Mouse (Mus musculus) R1 (cell line): Measurements from ENCODE around the gene Arhgap19.

Source experiments
- DNase-seq: peaks from one replicate; pipeline ENCODE4 v3.0.0-alpha.2; 2018; ENCODE audit warnings: low read depth, low spot score

The Arhgap19 gene

DNA sequence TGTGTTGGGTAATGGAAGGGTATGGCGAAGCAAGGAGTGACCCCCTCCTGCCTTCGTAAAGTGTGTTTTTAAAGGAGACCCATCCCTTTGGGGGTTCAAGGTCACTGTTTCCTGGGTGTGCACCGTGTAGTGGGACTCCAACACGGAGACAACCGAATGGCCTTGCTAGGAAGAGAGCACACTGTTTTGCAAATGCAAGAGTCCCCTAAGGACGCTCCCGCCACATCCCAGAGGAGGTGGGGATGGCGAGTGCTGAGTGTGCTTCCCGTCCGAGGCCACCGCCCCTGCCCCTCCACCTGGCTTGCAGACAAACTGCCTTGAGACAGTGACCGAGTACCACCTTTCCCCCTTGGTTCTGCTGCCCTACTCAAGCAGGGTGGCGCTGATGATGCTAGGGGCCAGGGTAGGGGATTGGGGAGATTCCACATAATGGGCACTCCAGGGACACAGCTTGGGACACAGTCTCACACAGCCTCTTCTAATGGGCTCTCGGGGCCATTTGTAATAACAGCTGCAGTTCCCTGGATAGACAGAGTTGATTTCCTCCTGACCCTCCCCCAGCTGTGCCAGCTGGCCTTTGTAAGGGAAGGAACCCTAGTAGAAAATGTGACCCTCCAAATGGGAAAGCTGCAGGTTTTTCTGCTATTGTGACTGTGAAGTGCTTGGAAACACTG is 30.0 kb upstream of the Arhgap19 start:
- DNase-seq = peak; percentile 48

DNA sequence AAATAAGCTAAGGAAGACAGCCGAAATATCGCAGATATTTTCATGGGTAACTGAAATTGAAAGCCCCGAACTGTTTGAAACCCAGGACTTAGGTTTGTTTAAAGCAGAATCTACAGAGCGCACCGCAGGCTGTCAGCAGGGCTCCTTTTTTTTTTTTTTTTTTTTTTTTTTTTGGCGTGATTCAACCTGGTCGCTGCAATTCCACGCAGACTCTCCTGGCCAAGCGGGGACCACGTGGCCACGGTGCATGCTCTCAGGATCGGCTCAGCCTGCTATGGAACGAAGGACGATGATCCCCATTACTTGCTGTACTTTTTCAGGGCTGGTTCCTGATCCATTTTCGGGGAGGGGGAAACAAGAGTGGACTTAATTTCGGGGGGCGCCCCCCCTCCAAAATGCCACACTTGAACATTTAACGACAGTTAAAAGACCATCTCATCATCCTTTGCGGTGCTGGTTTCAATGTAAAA is 29.3 kb upstream of the Arhgap19 start:
- DNase-seq = peak; percentile 29

DNA sequence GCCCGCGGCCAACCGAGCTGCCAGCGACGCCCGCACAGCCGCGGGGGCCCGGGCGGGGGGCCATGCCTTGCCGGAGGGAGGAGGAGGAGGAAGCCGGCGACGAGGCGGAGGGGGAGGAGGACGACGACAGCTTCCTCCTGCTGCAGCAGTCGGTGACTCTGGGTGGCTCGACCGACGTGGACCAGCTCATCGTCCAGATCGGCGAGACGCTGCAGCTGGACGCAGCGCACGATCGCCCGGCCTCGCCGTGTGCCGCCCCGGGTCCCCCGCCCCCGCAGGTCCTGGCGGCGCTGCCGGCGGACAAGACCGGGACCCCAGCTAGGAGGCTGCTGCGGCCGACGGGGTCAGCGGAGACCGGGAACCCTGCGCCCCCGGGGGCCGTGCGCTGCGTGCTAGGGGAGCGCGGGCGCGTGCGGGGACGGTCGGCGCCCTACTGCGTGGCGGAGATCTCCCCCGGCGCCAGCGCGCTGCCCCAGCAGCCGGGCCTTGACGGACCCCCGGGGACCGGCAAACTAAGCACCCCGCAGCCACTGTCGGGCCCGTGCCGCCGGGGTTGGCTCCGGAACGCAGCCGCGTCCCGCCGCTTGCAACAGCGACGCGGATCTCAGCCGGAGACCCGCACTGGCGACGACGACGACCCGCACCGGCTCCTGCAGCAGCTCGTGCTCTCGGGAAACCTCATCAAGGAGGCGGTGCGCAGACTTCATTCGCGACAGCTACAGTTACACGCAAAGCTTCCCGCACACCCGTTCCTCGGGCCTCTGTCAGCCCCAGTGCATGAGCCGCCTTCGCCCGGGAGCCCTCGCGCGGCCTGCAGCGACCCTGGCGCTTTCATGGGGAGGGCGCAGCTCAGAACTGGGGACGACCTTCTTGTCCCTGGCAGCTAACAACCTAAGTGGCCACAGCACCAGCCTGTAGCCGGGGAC is 28.5 kb upstream of the Arhgap19 start:
- DNase-seq = peak; percentile 67

DNA sequence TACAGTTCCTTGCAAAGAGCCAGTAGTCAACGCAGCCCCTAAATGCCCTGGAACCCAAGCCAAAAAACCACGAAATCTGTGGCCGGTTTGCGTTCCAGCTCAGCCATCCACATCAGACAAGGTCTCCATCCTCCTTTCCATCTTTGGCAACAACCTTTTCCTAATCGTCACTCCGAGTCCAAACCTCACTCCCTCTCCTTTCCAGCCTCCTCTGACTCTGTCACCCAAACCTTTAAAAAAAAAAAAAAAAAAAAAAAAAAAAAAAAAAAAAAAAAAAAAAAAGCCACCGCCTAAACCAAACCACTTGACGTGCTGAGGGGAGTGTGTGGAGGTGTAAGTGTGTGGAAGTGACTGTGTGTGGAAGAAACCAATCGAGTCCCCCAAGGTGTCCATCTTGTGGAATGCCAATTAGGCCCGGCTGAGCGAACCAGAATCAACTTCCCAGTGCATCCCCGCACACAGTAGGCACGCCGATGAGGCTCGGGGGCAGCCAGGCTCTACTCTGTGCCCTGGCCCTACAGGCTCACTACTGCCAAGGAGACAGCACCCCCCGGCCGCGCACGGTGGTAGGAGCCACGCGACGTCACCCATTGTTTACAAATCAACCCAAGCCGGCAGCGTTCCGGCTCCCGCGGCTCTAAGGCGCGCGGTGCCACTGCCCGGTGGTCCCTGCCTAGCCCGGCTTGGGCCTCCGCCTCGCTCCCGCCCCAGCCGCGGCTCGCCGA is 27.7 kb upstream of the Arhgap19 start, which contains the start of gene Frat1:
Gene Frat1 (plus strand): TSS at position 590 of the 725 bp plus-strand sequence.
- DNase-seq = peak; percentile 95

DNA sequence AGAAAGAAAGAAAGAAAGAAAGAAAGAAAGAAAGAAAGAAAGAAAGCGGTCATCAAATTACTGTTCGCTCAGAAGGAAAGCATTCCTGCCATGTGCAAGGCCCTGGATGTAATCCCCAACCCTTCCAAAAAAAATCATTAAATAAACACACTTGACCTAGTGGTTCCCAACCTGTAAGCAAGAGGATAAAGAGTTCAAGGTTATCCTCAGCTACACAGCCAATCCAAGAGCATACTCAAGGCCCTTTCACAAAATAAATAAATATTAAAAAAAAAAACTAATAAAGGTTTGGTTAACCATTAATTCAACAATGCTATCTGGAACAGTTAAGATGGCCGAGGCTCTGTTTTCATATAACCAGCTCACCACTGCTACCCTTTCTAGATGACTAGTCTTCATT is 27.1 kb upstream of the Arhgap19 start:
- no peak for DNase-seq

DNA sequence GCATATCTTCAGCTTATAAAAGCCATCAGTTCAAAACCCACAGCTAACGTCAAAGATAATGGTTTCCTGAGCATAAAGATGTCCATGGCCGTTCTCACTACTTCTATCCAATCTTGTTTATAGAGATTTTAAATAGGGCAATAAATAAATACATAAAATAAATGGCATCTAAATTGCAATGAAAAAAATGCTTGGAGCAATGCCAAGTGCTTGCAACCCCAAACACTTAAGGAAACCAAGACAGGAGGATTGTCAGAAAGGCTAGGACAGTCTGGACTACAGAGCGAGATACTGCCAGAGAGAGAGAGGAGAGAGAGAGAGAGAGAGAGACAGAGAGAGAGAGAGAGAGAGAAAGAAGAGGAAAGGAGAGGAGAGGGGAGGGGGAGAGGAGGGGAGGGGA is 24.7 kb upstream of the Arhgap19 start:
- DNase-seq = no peak

DNA sequence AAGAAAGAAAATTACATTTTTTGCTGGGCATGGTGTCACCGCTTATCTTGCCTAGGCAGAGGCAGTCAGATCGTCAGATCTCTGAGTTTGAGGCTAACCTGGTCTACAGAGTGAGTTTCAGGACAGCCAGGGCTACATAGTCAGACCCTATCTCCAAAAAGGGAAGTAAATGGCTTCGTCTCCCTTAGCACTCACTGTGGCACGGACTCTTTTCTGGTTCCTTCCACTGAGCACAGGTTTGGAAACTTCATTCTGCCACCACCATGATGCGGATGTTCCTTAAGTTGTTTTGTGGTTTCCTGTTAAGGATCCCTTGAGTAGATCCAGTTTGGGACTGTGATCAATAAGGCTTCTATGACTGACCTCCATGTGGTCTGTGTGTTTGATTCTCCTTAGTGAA is 23.1 kb upstream of the Arhgap19 start:
- DNase-seq = no peak

DNA sequence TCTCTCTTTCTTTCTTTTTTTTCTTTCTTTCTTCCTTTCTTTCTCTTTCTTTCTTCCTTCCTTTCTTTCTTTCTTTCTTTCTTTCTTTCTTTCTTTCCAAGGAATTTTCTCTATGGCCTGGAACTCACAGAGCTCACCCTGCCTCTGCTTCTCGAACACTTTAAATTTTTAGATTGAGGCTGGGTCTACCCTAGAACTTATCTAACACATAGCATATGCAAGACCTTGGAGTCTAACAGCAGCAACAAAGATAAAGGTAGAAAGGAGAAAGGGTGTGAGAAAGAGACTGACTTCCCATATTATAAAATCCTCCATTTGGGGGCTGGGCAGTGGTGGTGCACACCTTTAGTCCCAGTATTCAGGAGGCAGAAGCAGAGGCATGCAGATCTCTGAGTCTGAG is 20.7 kb upstream of the Arhgap19 start:
- no peak for DNase-seq

DNA sequence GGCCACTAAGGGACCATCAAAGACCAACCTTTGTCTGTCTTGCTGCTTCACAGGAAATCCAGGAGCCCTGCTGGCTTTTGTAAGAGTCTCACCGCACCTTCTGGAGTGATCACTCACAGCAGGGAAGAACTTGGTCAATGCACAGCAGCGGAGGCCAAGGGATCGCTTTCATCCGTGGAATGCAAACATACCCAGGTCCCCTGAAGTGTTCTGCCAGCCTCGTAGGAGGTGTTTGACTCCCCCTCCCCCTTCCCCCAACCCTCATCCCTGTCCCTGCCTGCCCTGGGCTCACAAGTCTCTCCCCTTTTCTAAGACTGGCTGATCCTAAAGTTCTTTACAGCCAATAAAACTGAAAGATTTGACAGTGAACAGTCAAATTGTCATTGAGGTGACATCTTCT is 19.6 kb upstream of the Arhgap19 start:
- peak; percentile 55 for DNase-seq

DNA sequence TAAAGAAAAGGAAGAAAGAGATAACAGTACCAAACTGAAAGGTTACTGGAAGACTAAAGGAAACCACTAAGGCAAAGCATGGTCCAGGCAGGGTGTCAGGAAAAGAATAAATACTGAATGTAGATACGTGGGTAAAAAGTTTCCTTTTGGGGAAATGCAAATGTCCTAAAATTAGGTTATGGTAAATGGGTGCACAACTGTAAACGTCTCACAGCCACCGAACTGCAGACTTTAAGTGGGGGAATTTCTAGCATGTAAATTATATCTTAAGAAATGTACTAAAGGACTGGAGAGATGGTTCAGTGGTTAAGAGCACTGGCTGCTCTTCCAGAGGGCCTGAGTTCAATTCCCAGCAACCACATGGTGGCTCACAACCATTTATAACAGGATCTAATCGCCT is 16.9 kb upstream of the Arhgap19 start:
- no peak for DNase-seq

DNA sequence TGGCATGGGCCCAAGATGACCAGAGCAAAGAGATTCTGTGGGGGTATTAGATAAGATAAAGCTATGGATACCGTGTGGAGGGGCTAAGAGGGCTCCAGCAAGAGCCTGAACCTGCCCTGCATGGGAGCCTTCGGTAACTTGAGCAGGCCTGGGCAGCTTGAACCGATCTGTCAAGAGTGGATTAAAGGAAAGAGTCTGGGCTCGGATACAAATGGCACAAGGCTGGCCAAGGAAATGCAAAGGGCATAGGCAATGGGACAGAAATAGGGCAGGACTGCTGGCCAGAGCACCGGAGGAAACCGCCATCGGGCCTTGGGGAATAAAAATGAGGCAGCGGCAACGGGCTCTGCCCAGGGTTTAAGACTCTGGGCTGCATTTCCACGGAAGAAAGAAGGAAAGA is 15.5 kb upstream of the Arhgap19 start:
- no peak for DNase-seq

DNA sequence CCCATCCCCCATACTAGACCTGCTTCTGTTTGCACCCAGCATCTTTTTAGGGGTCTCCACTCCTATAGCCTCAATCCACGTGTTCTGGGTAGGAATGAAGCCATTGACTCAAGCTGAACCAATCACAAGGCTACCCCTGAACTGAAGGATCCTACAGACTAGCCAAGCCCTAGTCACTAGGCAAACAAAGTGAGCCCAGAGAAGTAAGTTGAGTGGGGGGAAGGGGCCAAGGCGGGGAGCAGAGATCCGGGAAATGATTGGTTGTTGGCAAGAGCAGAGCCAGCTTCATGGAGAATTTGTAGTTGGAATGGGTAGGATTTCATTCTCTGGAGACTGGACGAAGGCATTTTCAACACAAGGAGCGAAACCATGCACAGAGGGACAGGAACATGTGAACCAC is 15.1 kb upstream of the Arhgap19 start:
- DNase-seq = peak; percentile 23

DNA sequence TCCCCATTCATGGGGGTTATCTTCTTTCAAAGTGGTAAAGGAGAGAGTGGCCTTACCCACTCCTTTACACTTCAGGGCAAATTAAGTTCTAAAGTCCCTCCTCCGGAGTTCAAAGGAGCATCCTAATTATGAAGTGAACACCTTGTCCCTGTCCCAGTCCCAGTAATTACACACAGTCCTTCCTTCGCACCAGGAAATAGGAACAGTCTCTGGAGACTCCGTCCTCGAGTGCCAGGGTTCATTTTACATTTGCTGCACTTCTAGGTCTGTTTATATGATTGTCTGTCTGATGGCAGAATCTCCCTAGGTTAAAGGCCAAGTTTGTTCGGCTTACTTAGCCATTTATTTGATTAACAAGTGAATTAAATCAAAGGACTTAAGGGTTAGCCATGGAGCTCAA is 14.6 kb upstream of the Arhgap19 start:
- DNase-seq = no peak

DNA sequence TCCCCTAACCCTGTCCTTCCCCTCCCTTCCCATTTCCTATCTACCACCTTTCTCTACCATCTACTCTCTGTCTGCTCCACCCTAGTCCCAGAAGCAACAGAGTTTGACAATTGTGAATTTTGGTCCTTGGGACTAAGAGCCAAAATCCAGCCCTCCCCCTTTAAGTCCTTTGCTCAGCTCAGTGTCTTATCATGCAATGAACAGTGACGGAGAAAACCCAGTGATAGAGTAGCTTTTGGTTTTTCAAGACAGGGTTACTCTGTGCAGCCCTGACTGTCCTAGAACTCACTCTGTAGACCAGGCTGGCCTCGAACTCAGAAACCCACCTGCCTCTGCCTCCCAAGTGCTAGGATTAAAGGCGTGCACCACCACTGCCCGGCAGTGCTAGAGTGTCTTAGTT is 11.5 kb upstream of the Arhgap19 start:
- no peak for DNase-seq

DNA sequence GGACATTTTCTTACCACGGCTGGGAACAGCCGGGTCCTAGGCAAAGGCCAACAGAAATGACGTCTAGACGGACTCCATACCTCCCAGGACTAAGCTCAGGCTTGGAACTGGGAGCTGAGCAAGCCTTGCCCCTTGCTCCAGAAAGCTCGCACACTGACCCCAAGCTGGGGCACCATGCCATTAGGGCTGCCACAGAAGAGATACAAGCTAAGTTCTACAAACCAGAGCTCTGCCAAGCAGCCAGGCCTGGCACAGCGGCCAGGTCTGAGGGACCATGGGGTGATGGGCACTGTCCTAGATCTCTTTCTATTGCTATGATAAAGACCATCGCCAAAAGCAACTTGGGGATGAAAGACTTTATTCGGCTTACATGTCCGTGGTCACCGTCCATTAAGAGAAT is 10.7 kb upstream of the Arhgap19 start:
- DNase-seq = no peak

DNA sequence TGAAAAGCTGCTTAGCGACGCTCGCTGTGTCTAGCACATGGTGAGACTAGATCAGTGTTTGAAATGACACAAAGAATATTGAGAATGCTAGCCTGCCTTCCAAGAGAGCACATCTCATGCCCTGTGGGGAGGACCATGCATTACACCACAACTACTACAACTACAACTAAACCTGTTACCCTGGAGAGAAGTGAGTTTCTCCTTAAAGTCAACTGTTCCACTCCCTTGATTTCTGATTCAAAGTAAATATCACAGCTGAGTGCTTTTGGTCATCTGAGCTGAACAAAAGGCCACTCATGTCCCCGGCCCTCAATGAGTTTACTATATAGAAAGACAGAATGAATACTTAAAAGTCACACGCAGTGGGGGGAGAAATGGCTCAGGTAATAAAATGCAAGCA is 8.2 kb upstream of the Arhgap19 start:
- DNase-seq = no peak

DNA sequence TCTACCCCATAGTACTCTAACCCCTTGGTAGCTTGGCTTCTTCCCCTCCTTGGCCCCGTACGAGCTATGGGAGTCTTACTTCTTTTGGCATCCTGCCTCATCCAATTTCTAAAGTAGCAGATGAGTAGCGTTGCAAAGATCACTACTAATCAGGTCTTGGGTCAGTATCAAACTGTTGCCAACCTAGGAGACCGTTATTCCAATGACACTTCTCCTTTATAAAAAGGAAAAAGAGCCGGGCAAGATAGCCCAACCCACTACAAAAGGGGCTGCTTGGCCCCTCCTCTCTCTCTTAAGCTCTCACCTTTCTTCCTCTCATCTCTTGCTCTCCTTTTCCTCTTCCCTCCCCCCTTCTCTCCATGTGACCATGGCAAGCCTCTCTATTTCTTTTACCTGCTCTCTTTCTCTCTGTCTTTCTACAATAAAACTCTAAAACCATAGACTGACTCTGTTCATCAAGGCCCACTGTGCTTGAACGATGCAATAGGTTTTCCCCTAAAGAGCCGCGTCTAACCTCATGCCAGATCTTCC is 6.3 kb upstream of the Arhgap19 start:
- no peak for DNase-seq

DNA sequence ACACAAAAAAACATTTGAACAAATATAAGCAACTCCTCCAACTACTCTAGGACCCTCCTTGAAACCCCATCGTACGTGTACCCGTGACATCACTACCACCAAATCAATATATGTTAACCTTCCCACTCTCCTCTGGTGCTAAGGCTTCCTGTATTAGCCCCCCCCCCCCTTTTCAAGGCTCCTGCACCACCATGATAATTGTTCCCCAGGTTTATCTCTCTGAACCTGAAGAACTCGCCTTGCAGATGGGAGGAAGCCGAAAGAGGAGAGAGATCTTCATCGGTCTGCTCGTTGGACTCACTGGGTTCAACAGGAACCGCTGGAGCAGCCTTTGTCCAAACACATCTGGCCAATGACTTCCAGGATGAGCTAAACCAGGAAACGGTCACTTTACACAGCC is 5.7 kb upstream of the Arhgap19 start:
- DNase-seq = no peak

DNA sequence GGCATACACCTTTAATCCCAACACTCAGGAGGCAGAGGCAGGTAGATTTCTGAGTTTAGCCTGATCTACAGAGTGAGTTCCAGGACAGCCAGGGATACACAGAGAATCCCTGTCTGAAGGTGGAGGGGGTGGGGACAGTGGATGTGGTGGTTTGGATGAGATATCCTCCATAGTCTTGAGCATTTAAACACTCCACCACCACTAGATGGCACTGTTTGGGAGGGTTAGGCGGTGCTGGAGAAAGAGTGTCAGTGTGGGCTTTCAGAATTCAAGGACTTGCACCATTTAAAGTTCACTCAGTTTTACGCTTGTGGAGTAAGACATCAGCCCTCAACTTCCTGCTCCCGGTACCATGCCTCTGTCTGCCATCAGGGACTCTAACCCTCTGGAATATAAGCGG is 4.0 kb upstream of the Arhgap19 start:
- DNase-seq = peak; percentile 79

DNA sequence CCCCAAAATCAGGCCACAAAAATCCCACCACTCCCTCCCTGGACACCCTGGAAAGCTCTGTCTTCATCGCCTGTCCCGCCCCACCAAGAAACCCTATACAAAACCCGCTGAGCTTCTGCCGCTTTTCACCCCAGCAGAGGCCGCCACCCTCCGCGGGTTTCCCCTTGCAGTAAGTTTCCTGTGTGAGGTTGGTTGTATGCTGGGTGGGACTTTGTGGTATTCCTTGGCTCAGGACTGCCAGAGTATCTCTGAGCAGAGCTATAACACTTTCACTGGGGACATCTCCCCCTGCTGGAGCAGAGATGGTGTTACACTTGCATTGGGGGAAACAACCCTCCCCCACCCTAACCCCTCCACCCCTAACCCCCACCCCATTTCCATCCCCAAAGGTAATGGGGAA is 1.5 kb upstream of the Arhgap19 start:
- DNase-seq = peak; percentile 91

DNA sequence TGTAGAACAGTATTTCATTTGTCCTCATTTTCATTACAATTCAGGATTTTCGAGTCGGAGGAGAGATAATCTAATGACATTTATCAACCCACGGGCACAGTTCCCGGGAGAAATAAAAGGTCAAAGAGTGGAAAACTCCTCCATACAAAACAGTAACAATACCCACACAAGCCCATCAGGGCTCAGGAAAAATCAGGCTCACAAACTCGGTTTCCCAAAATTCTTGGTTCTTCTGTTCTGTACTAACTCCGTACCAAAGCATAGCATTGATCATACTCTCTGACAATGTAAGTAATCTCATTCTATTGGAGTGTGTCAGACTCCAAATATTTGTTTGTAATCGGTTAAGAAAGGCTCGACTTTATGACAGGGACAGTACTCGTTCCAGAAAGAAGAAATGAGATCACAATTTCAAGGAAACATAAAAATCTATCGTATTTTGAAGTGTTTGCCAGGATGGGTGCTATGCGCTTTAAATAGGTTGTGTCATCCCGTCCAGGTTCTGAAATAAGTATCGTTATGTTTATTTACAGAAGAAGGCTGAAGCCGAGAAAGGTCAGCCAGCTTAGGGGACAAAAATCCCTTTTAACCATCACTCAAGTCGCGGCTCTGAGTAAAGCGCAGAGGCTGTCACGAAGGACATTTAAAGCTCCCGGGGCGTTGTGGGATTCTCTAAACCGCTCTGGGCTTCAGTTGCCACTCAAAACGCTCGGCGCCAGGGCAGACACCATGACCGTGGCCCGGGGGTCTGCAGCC is 683 bp downstream of the Arhgap19 start:
- no peak for DNase-seq
